Mouse (Mus musculus) adipocyte (in vitro differentiated cells): ENCODE results near the gene Dicer1.

Experiments used
- DNase-seq: peaks from one replicate; pipeline ENCODE4 v3.0.0-alpha.2; 2016; ENCODE audit warnings: low spot score

Dicer1 gene

DNA sequence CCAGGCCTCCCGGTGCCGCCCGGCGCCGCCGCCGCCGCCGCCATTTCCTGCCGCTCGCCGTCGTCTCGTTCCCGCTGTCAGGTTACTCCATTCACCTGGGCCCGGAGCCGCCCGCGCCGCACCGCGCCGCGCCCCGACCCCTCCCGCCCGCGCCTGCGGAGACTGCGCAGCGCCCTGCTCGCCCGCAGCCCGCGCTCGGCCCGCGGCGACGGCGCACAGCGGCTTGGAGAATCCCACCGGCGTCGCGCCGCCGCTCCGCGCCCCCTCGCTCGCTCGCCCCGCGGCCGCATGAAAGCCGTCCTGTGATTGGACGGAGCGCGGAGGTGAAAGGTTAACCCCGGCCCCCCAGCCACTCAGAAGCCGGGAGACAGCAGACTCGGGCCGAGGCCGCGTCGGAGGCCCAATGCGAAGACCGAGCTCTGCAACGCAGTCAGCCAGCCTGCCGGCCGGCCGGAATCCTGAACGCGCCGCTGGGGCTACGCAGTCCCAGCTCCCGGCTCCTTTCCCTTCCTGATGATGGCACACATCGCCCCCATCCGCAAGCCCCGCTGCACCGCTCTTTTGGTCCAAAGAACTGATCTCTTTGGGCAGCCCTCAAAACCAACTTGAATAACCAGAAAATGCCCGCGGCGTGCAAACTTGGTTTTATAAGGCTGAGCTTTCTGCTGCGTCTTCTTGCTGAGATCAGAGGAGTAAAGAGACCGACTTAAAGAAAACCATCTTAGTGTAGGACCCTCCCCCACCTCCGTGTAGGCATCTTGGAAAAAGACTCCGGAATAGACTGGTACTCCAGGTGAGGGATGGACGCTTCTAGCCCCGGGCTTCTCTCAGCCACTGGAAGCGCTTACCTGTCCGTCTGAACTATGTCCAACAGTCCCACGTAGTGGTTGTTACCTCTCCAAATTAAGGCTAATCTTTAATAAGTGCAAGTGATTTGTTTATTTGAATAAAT is at the start of gene Dicer1:
Gene Dicer1, minus strand, starts transcription at position 139 of the 952 bp plus-strand sequence.
- DNase-seq: peak; percentile 90

DNA sequence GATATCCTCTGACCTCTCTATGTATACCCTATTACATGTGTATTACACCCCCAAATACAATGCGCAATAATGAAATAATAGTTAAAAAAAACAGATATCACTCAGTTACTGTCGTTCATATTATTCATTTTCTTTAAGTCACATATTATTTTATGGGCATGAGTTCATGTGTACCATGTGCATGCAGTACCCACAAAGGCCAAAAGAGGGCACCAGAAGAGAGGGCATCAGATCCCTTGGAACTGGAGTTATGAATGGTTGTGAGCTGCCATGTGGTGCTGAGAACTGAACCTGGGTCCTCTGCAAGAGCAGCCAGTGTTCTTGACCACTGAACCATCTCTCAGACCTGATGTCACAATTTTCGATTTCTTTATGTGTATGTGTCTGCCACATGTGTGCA is 47.6 kb upstream of the Dicer1 start:
- DNase-seq: no peak

DNA sequence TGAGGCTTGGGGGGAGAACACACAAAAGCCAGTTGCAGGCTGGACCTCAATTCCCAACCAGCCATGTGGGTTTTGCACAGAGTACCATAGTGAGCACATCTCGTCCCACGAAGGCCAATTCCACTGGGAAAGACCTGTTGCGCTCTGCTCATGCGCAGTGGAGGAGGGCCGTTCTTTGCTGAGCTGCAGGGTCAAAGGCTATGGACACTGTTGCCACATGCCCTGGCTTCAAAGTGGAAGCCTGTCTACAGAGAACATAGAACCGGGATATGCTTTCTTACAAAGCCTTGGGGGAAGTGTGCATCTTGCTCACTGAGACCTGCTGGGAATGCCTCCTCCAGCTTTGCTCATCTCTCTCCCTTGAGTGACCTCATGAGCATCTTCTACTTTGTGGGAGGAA is 46.2 kb upstream of the Dicer1 start:
- DNase-seq: no peak

DNA sequence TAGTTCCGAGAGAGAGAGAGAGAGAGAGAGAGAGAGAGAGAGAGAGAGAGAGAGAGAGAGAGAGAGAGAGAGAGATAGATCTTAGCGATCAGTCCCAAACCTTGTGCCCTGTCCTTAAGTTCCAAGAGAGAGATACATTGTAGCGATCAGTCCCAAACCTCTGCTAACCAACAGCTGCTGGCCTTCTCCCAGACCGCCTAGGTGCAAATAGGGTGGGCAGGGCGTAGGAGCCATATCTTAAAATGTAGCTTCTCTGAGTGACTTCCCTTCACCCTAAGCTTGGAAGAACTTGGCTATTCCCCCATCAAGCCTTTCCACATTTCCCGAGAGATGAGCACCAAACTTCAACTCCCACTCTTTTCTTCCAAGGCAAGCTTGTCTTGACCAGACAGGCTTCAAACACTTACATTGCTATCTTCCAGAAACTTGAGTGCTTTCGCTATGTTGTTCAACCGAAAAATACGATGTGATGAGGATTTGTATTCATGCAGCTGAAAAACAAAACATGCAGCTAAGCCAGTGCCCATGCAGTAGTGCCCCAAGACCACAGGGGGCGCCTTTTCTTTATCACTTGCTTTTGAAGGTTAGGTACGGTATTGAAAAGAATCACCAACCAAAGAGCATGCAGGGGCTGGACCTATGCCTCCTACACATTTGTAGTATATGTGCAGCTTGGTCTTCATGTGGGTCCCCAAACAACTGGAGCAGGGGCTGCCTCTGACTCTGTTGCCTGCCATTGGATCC is 45.1 kb upstream of the Dicer1 start:
- DNase-seq: no peak

DNA sequence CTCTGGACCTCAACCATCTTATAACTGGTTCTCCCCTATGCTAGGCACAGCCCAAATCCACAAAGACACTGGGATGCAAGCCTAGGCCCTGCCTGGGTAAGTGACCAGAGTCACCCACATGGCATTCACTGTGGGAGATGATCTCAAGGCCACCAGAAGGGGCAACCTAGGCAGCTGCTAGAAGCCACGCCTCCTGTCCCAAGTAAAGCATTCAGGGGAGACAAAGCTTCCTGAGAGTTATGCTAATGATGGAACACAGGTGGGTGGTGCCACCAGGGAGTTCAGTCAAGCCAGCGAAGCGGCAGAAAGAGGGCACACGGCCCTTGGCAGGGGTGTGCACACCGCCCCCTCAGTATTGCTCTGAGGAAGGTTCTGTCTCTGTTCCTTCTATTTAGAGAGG is 43.2 kb upstream of the Dicer1 start:
- DNase-seq: no peak

DNA sequence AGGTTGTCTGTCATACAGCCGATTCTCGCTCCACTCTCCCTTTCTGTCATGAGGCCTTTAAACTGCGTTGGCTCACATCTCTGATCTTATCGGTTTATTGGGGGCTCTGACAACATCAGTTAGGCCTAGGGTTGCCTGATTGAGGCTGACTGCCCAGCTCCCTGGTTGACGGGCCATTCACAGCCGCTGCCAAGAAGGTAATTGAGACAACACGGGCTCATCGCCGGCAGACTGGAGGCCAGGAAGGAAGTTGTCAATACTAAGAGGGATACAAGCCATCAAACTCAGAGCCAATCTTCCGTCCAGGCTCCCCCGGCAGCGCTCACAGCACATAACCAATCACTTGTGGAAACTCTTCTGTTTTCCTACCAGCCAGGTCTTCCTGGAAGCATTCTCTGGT is 41.7 kb upstream of the Dicer1 start:
- no peak for DNase-seq

DNA sequence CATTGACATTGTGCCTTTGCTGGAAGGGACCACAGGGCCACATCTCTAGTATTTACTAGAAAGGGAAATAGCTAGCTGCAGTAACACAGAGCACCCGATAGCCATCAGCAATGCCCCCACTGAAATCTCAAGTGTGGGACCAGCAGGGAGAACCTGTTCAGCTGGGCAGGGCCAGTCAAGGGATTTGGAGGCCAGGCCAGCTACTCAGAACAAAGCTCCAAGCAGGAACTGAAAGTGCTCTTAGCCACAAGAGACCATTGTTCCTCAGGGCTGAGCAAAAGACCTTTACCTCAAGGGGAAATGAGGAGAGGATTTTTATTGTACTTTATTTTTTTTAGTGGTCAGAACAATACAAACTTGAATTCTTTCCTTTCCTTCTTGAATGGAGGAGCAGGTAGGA is 25.9 kb upstream of the Dicer1 start:
- no peak for DNase-seq

DNA sequence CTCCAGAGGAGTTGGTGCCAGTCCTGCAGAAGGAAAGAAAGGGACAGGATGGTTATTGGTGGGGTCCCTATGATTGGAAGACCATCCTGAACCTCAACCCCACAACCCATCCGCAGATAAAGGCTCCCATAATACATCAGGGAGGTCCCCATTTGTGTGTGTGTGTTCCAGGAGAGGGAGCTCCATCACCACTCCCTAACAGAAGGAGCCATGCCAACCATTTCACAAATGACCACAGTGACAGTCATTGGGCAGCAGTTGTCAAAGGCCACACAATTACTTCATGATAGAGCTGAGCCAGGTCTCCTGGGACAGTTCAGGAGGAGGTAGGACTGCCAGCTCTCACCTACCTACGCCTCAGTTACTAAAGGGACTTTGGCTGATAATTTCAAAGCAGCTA is 20.2 kb upstream of the Dicer1 start:
- peak; percentile 53 for DNase-seq

DNA sequence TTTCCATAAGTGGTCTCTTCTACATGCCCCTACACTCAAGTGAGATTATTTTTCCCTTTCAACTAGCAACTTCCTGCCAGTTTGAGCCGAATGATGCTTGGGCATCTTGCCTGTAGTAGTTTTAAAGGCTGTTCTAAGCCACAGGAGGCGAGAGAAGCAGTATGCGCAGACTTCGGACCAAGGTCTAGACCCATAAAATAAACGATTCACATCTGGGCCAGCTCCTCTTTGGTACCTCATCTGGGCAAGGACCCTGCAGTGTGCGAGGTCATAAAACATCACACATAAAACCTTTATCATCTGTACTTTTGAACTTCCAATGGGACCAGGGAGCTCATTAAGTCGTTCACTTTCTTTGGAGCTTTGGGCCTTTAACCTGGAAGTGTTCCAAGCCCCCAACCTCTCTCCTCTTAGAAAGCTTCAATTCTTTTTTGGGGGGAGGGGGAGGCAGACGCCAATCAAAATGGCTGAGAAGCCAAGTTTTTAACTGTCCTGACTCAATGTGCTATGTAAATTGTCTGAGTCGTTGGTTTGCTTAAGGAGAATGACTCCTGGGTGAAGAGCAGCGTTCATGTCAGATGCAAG is 17.5 kb upstream of the Dicer1 start:
- DNase-seq: no peak

DNA sequence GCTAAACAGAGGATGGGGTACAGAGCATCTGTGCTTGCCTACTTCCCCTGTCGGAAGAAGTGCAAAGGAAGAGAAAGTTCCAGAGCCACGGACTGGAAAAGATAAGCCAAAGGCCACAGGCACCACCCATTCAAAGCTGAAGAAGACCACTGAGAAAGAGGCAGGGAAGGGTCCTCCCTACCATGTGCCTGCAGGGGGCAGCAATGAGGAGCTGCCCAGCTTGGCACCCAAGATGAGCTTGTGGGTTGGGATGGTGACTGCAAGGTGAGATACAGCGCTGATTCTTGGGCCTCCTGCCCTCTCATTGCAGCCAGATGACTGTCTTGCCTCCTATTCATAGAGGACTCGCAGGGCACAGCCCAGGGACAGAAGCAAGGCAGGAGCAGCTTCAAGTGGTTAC is 15.4 kb upstream of the Dicer1 start:
- DNase-seq: no peak

DNA sequence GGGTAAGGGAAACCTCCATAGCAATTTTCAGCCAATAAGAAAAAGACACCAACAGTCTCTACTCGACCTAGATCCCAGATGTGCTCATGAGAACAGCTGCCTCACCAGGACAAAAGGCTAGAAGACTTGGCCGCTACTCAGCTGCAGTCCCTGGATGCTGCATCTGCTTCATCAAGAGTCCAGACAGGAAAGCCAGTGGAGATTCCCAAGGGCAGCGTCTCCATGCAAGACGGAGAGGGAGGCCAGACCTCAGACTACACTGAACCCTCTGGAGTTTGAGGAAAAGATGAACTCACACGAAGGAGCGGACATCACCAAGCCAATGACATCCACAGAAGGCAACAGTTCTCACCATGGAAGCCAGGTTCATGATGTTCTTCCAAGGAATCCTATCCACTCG is 14.0 kb upstream of the Dicer1 start:
- DNase-seq: no peak

DNA sequence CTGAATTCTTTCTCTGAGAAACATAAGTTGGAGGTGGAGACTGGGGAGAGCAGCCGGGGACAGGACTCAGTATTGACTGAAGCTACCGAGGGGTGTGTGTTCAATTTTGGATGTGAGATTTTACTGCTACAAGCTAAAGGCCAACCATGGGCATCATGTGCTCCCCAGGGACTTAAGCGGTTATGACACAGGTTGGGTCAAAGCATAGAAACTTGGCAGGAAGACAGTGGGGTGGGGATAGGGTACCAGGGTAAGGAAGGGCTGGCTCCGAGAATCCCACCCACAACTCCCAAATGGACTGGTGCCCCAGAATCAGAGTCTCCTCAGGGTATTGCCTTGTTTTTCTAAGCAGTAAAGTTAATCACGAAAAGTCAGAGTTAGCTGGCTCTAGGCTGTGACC is 13.4 kb upstream of the Dicer1 start:
- DNase-seq: no peak

DNA sequence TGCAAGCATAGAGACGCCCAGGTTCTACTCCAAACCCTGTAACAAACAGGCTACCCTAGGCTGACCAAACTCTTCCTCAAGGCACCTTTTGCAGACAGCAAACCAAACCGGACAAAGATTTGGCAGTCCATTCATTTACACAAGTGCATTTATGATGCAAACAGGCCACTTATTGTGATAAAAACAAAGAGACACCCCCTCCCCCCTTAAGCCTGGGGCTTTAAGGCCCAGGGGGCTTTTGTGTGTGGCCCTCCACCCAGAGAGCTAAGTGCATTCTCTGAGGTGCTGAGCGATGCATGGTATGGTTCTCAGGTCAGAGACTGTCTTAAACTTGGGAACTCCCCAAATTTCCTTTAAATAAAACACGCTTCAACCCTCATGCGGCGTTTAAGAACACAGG is 12.2 kb upstream of the Dicer1 start:
- no peak for DNase-seq

DNA sequence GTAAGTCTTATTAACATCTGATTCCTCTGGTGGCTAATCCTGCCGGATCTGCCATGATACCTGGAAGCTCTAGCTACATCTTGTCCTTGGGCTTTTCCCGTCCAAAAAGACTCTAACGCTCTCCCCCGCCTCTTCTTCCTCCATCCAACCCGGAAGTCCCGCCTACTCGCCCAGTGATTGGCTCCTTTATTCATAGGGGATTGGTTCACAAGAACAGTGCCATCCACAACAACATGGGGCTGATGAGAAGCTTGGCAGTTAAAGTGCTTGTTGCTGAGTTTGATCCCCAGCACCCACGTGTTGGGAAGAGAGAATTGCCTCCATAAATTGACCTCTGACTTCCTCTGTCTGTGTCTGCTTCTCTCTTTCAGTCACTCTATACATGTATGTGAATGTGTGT is 9.7 kb upstream of the Dicer1 start:
- no peak for DNase-seq

DNA sequence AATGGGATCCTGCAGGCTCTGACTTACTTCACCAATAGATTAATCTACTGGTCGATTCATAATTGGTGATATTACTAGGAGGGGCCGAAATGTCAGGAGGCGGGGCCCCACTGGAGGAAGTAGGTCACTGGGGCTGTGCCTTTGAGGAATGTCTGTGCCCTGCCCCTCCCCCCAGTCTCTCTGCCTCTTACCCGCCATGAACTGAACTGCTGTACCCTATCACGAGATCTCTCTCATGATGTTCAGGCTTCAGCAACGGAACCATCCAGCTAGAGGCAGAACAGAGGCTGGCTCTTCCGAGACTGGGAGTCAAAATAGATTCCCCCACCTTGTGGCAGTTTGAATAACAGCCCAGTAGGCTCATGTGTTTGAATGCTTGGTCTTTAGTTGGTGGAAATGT is 6.3 kb upstream of the Dicer1 start:
- no peak for DNase-seq

DNA sequence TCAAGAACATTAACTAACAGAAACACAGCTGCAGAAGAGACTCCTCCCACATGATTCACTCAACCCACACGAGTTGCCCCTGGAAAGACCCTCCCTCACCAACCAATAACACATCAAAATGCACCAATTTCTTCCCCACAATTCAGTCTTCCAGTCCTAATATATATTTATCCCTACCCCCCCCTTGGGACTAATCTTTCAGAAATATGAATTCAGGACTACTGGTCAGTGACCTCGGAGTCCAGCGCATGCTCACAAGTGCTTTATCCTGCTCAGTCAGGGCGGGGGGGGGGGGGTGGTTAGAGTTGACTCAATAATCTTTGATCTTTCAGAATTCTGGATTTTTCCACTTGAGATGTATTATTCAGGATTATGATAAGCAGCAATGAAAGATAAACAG is 1.9 kb upstream of the Dicer1 start:
- DNase-seq: no peak

DNA sequence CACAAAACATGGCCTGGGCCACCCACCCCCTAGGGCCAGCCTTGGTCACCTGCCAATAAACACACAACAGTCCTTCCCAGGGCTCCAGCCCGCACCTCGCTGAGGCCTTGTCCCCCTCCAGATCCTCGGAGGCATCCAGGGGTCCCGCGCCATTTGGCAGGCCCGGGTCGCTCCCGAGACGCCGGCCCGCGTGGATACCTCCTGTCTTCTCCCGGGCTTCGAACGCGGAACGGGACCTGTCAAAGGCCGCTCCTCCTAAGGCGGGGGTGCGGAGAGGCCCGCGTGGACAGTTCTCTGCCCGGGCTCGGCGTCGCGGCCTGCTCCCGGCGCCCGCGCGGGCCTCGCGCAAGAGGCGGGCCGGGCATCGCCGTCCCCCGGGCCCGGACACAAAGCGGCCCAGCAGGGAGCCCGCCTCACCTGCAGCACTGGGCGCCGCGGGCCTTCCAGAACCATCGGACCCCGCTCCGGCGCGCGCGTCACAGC is 380 bp downstream of the Dicer1 start:
- no peak for DNase-seq

DNA sequence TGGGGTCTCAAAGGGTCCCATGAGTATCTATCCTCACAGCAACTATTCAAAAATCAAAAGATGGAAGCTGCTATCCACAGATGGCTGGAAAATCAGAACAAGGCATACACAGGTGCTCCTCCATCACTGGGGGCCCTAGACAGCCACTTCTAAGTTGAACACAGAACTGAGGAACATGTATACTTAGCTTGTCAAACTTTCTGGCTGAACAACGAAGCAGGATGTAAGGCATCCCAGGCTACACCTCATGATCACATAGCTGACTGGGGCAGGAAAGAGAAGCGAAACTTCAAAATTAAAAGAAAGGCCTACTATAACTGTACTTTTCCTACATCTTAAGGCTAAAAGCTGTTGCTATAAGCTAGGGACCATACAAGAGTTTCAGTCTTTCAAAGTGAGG is 2.8 kb downstream of the Dicer1 start:
- DNase-seq: no peak

DNA sequence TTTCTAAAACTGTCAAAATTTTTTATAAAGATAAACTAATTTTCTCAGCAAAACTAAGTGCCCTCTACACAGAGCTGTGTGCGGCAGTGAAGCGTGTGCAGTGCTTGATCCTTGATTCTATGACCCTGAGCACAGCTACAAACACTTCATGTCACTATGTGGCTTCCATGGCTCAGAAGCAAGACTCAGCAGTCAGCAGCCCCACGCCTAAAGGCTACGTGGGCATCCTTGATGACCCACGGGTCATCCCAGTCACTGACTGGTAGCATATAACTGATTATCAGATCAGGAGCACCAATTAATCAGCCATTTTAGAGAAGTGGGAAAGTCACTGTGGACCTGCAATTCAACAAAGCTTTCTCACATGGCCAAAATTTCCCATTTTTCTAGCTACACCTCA is 4.5 kb downstream of the Dicer1 start:
- no peak for DNase-seq

DNA sequence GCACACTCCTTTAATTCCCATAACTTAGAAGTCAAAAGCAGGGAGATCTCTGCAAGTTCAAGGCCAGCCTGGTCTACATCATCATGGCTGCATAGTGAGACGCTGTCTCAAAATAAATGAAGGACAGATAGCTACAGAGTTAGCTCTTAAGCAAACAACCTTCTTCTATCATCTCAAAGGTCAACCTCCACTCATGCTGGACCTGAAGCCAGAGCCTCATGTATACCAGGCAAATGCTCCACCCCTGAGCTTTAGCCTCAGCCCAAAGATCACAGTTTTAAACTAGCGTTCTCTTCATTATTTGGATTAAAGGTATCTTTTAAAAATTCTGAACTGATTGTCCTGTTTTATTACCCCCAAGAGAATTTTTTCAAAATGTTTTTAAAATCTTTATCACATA is 5.2 kb downstream of the Dicer1 start:
- DNase-seq: no peak

DNA sequence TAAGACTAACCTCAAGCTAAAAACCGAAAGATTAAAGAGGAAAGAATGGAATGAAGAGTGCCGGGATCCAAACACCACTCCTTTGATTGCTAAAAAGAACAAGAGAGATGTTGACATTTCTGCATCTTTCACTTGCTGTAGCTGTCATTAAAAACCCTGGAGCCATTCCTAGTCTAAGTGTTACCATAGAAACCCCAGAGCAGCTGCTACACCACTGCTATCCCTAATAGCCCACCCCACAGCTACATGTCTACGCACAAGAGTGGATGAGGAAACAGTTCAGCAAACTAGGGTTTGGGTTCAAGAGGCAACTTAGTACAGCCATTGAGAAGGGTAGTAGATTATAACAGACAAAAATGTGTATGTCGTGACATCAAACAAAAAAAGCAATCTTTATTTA is 8.1 kb downstream of the Dicer1 start:
- DNase-seq: no peak

DNA sequence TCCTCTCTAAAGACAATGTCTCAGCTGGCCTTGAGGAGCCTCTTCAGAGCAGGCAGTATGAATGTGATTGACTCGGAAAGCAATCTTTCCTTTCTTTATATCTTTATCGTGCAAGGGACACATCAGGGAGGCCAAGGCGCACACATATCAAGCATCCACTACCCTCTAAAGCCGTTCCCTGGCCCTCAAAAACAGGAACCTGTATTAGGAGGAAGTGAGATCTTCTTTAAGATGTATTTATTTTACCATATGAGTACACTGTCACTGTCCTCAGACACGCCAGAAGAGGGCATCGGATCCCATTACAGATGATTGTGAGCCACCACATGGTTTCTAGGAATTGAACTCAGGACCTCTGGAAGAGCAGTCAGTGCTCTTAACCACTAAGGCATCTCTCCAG is 9.5 kb downstream of the Dicer1 start:
- DNase-seq: no peak
